Mouse (Mus musculus): ENCODE measurements around the gene Gm17416. TPM values are rescaled to one million over a fixed set of nuclear protein-coding genes. Genes with fewer than 3 reads are reported as not detected.

Gene Gm17416
- not detected for total RNA-seq (2021)

GRCm38 (mm10) chr2:152569038-152569437, at the start of gene Gm17416:
Gene Gm17416, plus strand, starts transcription at chr2:152569338.
- intact Hi-C loops (cut with DNase I), result no loop called here
- DNase-seq (ENCODE audit: low spot score in 2 of 2), result no peak

- intact Hi-C loops (cut with DNase I), result loop anchor here (5.0 to 10.0 kb wide), 2 partner anchors 88 to 155 kb away; no protein-coding TSS in a partner anchor
- no peak for DNase-seq (ENCODE audit: low spot score in 2 of 2)
Measured at GRCm38 (mm10) chr2:152539944-152540710, 29.0 kb upstream of the Gm17416 start, which contains the start of gene Defb29. Gene Defb29, minus strand, starts transcription at chr2:152540098.

GRCm38 (mm10) chr2:152541979-152542378, 27.2 kb upstream of the Gm17416 start:
- intact Hi-C loops (cut with DNase I), result loop anchor here (5.0 to 10.0 kb wide), 2 partner anchors 90 to 157 kb away; no protein-coding TSS in a partner anchor
- DNase-seq (ENCODE audit: low spot score in 2 of 2), result no peak

GRCm38 (mm10) chr2:152542897-152543296, 26.2 kb upstream of the Gm17416 start:
- intact Hi-C loops (cut with DNase I), result loop anchor here (5.0 to 10.0 kb wide), 2 partner anchors 91 to 158 kb away; no protein-coding TSS in a partner anchor
- DNase-seq (ENCODE audit: low spot score in 2 of 2), result no peak

- DNase-seq (ENCODE audit: low spot score in 2 of 2), result no peak
- intact Hi-C loops (cut with DNase I), result loop anchor here (5.0 to 10.0 kb wide), 2 partner anchors 91 to 159 kb away; no protein-coding TSS in a partner anchor
Measured at GRCm38 (mm10) chr2:152543478-152543877, 25.7 kb upstream of the Gm17416 start.

GRCm38 (mm10) chr2:152544691-152545090, 24.4 kb upstream of the Gm17416 start:
- DNase-seq (ENCODE audit: low spot score in 2 of 2), result peak; percentile 63 to 85
- intact Hi-C loops (cut with DNase I), result loop anchor here (1.0 to 10.0 kb wide), 3 partner anchors 72 to 160 kb away; no protein-coding TSS in a partner anchor

GRCm38 (mm10) chr2:152548124-152548523, 21.0 kb upstream of the Gm17416 start:
- no peak for DNase-seq (ENCODE audit: low spot score in 2 of 2)
- intact Hi-C loops (cut with DNase I), result loop anchor here (10.0 kb wide), 1 partner anchor 163 kb away; no protein-coding TSS in a partner anchor

GRCm38 (mm10) chr2:152553774-152554423, 15.2 kb upstream of the Gm17416 start:
- DNase-seq (ENCODE audit: low spot score in 2 of 2), result peak; percentile 69 to 77
- intact Hi-C loops (cut with DNase I), result no loop called here

- DNase-seq (ENCODE audit: low spot score in 2 of 2), result no peak
- intact Hi-C loops (cut with DNase I), result no loop called here
Measured at GRCm38 (mm10) chr2:152556655-152557054, 12.5 kb upstream of the Gm17416 start.

GRCm38 (mm10) chr2:152569881-152570280, 743 bp downstream of the Gm17416 start:
- DNase-seq (ENCODE audit: low spot score in 2 of 2), result no peak
- intact Hi-C loops (cut with DNase I), result no loop called here

GRCm38 (mm10) chr2:152570313-152570712, 1.2 kb downstream of the Gm17416 start:
- DNase-seq (ENCODE audit: low spot score in 2 of 2), result no peak
- intact Hi-C loops (cut with DNase I), result no loop called here

- intact Hi-C loops (cut with DNase I), result no loop called here
- DNase-seq (ENCODE audit: low spot score in 2 of 2), result no peak
Measured at GRCm38 (mm10) chr2:152572114-152572794, 3.1 kb downstream of the Gm17416 start, which contains the start of gene Defb21. Gene Defb21, plus strand, starts transcription at chr2:152572744.

- DNase-seq (ENCODE audit: low spot score in 2 of 2), result no peak
- intact Hi-C loops (cut with DNase I), result no loop called here
Measured at GRCm38 (mm10) chr2:152573484-152573883, 4.3 kb downstream of the Gm17416 start.

GRCm38 (mm10) chr2:152580107-152580506, 11.0 kb downstream of the Gm17416 start, which contains the start of gene Defb19:
Gene Defb19, minus strand, starts transcription at chr2:152580312.
- DNase-seq (ENCODE audit: low spot score in 2 of 2), result no peak
- intact Hi-C loops (cut with DNase I), result no loop called here

GRCm38 (mm10) chr2:152580612-152581011, 11.5 kb downstream of the Gm17416 start:
- intact Hi-C loops (cut with DNase I), result no loop called here
- DNase-seq (ENCODE audit: low spot score in 2 of 2), result no peak

GRCm38 (mm10) chr2:152586926-152587560, 17.9 kb downstream of the Gm17416 start:
- intact Hi-C loops (cut with DNase I), result no loop called here
- DNase-seq (ENCODE audit: low spot score in 2 of 2), result peak in 1 of 2 experiments; percentile 5

- intact Hi-C loops (cut with DNase I), result no loop called here
- no peak for DNase-seq (ENCODE audit: low spot score in 2 of 2)
Measured at GRCm38 (mm10) chr2:152588450-152588849, 19.3 kb downstream of the Gm17416 start.

- intact Hi-C loops (cut with DNase I), result no loop called here
- no peak for DNase-seq (ENCODE audit: low spot score in 2 of 2)
Measured at GRCm38 (mm10) chr2:152589021-152589420, 19.9 kb downstream of the Gm17416 start.

- intact Hi-C loops (cut with DNase I), result no loop called here
- no peak for DNase-seq (ENCODE audit: low spot score in 2 of 2)
Measured at GRCm38 (mm10) chr2:152599299-152599698, 30.2 kb downstream of the Gm17416 start, which contains the start of gene Defb45. Gene Defb45, minus strand, starts transcription at chr2:152599399.
